Mouse (Mus musculus) layer of hippocampus, adult 9-11 months (tissue): ENCODE measurements around the gene Prim2.

Experiments used
- DNase-seq: peaks from one replicate; pipeline ENCODE4 v3.0.0; 2022

Gene Prim2

DNA sequence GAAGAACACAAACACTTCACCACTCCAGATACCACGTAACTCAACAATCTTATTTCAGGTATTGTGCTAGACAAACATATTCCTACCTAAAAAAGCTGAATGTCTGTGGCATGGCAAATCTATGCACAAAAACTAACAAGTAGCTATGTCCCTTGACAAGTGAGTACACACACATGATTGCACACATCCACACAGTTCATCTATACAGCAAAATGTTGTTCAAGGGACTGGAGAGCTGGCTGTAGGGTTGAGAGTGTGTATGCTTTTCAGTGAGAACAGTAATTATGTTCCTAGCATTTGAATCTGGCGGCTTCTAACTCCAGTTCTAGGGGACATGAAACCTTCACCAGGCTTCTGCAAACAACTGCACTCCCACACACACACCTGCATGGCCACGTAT is 69.9 kb downstream of the Prim2 start:
- no peak for DNase-seq

DNA sequence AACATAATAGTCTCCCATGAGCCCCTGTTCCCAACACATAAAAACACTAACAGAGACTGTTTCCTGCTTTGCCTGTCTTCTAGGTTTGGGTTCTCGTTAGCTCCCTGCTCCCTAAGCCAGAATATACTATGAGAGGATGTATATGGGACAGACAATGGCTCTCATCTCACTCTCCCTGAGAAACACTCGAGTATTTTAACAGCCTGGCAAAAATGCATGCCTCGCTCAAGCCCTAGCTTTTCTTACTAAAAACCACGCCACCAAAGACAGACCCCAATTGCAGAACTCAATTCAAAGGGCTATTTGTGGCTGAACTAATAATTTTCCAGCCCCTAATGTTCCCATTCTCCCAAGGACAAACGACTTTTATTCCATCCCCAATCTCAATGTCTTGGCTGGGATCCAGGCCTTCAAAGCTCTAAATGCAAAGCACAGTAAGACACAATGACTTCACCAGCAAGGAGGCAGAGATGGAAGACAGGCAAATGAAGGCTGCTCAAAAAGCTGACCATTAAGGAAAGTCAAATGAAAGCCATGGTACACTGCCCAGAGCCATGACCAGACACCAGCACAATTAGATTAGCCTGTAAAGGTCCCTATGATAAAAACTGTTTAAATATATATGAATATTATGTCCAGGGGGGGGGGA is 70.5 kb downstream of the Prim2 start:
- DNase-seq: no peak

DNA sequence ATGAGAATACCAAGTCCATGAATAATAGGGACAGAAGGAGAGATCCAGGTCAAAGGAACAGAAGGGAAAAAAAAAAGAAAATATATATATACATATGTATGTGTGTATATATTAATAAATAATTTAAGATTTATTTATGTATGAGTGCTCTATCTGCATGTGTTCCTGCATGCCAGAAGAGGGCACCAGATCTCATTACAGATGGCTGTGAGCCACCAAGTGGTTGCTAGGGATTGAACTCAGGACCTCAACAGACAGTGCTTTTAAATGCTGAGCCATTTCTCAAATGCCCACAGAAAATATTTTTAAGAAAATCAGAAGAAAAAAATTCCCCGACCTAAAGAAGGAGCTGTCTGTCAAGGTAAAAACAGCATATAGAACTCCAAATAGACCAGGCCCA is 72.6 kb downstream of the Prim2 start:
- DNase-seq: no peak

GRCm38 (mm10) chr1:33595936-33596335 is 73.7 kb downstream of the Prim2 start:
- no peak for DNase-seq

DNA sequence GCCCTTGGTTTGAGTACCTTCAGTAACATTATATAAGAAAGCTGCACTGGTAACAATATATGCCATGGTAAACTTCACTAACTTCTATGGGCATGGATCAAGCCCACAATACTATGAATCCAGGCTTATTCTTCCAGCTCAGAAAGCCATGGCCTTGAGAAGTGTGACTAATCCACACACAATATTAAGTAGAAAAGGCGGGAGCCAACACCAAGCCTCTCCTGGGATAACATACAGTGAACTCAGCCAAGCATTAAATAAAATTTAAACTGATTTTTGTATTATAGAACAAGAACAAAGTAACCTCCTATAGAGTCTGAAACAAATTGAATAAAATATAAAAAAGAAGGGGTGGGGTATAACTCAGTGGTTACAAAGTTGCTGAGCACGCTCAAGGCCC is 74.6 kb downstream of the Prim2 start:
- DNase-seq: no peak

- no peak for DNase-seq
These were observed 75.7 kb downstream of the Prim2 start for GRCm38 (mm10) chr1:33593718-33594388.

- no peak for DNase-seq
These were observed 77.5 kb downstream of the Prim2 start for GRCm38 (mm10) chr1:33591997-33592608.

DNA sequence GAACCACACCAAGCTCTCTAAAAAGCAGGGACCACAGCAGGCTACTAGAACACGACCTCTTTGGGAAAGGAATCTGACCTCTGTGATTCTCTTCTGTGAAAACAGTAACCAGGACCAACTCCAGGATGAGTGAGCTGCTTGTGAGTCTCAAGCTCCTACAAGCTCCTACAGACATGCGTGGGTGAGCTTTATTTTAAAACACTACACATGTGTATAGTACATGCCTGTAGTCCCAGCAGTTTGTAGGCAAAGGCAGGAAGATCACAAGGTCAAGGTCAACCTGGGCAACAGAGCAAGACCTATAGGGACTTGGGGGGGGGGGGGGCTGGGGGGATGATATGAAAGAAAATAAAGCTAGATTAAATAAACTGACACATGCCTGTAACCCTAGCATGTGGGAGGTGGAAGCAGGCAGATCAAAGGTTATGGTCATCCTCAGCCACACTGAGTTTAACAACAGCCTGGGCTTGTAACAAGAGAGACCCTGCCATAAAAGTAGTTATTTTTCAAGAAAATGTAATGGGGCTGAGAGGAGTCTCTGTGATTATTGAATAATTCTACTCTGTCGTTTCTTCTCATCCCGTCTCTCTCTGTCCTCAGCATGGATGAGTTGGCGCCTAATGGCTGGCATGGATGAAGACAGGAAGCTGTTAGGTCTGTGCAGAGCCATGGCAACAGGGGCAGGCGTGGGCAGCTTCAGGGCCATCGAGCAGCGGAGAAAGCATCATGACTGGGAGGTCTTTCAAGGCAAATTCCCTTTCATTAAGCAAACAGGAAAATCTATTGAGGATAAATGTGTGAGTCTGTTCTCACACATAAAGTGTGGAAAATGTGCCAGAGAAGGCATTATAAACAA is 78.8 kb downstream of the Prim2 start:
- DNase-seq: no peak

DNA sequence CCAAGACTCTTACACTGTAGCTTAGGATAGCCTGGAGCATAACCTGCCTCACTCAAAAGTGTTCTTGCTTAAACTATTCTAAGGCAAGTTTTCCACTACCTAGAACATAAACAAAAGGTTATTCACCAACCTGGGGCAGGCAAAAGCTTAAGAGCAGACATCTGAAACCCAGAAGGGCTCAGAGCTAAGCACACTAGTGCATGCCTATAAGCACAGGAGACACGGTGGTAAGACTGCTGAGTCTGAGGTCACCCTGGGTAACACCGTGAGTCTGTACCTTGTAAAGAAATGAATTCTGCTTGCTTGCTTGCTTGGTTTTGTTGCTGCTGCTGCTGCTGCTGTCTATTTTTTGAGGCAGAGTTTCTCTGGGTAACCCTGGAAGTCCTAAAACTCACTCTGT is 80.1 kb downstream of the Prim2 start:
- DNase-seq: no peak

DNA sequence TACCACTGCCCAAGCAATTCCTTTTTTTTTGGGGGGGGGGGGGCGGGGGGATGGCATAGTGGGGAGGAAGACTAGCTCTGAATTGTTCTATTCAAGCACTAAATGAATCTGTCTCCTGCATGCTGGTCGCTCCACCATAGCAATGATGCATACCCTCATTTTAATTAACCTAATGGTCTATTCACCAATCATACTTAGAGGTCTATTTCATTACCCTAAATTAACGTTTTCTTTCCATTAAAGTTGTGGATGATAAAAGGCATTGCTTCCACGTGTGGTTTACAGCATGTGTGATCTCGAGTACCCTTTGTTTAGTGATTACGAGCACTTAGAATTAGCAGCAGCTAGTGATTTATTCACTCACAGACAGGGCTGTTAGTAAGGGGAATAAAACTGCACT is 81.0 kb downstream of the Prim2 start:
- DNase-seq: no peak

DNA sequence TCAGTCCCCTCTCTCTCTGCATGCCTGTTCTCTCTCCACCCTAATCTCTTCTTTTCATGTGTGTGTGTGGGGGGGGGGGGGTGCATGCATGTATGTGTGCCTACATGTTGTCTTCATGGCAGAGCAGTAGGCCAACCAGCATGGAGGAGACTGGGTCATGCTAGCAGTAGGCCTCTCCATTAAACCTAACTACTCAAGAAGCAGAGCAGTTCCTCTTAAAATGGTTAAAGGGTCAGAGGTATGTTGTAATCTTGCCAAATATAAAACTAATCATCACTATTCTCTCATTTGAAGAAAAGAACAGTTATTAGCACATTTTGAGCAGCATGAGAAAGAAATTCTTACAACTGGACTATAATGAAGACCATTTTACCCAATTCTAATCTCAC is 85.0 kb downstream of the Prim2 start:
- no peak for DNase-seq

GRCm38 (mm10) chr1:33583817-33584589 is 85.6 kb downstream of the Prim2 start:
- DNase-seq: no peak

DNA sequence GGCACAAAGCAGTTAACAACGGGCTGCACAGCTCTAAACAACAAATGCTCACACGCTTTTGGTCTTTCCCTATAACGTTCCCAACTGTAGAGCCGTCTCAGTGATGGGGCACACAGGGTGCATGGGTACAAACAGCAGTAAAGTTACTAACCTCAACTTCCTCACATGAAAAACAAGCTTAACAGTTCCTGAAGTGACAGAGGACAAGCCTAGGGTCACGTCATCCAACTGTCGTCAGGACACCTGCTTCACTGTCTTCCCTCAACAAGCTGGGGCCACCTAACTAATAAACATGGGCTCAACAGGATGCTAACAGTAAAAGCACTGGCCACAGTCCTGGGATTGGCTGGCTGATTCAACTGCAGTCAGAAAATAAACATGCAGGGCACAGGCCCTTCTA is 91.0 kb downstream of the Prim2 start:
- DNase-seq: no peak

DNA sequence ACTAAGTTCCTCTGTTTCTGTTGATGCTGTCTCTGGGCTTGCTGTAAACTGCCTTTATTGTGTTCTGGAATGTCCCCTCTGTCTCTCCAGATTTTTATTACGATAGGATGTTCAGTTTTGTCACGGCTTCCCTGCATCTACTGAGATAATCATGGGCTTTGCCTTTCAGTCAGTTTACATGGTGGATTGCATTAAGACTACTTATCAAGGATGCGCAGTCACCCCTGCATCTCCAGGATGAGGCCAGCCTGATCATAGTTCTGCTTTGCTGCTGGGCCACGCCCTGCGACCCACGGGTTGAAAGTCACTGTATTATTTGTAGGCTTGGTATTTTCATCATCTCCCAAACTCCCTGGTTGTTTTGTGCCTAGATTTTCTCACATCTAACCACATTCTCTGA is 95.1 kb downstream of the Prim2 start:
- no peak for DNase-seq

DNA sequence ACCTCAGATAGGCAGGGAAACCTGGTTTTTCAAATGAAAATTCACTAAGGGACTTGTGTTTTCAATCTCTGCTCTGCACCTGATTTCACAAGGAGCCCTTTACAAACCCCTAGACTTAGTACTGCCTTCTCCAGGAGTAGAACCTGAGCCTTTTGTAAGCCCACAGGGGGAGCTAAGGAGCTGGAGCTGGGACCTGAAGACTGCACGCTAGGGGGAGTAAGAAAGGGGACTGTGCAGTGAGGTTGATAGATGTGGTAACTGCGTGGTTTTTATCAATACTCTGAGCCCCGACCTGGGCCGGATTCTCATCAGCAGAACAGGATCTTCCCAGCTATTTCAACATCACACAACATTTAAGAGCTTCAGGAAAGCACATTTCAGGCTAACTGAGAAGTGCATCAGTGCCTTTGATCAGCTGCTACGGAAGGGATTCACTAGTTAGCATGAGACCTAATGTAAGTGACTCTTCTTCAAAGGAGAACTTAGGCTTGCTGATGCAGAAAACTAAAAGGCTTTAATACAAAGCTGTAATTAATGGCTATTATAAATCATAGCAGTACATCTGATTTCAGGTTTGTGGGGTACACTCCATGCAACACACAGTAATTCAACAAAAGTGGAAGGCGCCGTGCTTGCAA is 103.7 kb downstream of the Prim2 start:
- no peak for DNase-seq

DNA sequence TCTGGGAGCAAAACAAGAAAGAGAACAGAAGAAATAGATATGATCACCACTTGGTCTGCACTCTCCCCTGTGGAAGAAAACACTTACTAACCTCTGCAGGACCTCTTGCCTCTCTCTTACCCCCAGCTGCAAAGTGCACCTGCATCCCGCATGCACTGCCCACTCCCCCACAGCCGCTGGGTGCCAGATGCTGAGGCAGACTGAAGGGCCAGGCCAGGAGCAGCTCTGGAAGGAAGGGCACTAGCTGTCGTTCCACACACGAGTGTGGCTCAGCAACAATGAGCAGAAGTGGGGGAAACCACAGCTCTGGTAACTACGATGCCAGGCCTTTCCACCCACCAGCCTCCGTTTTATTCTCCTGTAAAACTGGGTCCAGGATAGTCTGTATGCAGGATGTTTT is 105.6 kb downstream of the Prim2 start:
- DNase-seq: no peak

- DNase-seq: no peak
These were observed 106.0 kb downstream of the Prim2 start for GRCm38 (mm10) chr1:33563611-33564010.

DNA sequence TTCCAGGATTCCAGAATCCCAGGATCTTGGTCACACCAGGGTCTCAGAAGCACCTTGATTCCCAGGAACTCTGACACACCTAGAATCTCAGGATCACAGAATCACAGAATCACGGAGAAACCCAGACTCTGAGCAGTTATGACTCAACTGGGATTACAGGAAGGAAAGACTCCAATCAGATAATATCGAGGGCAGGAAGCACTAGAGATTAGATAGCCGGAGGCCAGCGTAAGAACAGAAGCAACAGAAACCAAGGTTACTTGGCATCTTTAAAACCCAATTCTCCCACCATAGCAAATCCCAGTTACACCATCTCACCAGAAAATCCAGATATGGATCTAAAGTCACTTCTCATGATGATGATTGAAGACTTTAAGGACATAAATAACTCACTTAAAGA is 113.0 kb downstream of the Prim2 start:
- no peak for DNase-seq

DNA sequence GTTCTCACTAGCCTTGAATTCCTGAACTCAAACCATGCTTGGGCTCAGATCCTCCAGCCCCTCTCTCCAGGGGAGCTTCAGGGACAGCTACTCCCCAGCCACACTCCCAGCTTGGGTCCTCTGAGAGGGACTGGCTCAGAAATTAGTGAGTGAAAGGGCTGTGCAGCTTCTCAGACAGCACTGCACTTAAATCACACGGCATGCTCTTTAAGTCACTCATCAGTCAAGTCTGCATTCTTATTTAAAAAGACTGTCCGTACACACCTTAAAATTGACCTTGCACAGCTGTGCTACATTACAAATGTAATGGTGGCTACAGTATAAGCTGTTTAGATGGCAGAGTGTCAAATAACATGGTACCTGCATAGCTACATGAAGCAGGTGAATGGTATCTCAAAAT is 114.0 kb downstream of the Prim2 start:
- no peak for DNase-seq

DNA sequence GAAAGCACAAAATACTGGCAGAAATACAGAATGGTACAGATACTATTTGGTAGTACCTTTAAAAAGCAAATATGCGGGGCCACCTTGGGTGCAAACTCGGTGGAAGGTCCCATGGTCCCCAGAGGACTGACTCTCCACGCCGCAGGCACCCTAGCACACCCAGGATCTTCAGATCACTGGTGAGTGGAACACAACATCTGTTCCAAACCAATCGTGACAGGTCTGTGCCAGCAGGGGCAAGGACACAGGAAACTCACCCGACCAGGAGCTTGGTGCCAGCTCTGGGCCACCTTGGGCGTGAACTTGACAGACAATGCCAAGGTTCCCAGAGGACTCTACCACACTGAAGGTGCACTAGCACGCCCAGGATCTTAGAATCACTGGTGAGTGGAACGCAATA is 118.2 kb downstream of the Prim2 start:
- no peak for DNase-seq

DNA sequence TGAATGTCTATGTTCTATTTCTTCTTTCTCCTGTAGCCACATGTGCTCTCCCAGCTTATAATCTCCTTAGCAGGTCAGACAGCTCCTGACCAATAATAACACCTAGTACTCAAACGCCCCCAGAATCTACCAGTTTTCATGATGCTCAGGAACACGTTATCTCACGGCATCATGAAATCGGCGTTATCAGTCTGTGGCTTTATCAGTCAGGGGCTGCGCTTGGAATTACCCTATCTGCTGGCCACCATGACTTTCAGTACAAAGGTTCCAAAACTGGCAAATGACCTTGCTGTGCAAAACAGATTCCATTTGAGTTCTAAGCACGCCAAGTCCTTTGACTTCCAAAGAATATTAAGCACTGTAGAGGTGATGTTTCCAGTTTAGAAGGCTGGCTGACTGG is 127.9 kb downstream of the Prim2 start:
- no peak for DNase-seq

- DNase-seq: no peak
These were observed 131.6 kb downstream of the Prim2 start for GRCm38 (mm10) chr1:33537948-33538347.
